Mouse (Mus musculus): Measurements from ENCODE around the gene Phldb2. TPM values are rescaled to one million over a fixed set of nuclear protein-coding genes. Genes with fewer than 3 reads are reported as not detected.

Phldb2 gene
- polyA plus RNA-seq, 2 experiments from 2014 or later: 0.17 TPM; not detected in 1

DNA sequence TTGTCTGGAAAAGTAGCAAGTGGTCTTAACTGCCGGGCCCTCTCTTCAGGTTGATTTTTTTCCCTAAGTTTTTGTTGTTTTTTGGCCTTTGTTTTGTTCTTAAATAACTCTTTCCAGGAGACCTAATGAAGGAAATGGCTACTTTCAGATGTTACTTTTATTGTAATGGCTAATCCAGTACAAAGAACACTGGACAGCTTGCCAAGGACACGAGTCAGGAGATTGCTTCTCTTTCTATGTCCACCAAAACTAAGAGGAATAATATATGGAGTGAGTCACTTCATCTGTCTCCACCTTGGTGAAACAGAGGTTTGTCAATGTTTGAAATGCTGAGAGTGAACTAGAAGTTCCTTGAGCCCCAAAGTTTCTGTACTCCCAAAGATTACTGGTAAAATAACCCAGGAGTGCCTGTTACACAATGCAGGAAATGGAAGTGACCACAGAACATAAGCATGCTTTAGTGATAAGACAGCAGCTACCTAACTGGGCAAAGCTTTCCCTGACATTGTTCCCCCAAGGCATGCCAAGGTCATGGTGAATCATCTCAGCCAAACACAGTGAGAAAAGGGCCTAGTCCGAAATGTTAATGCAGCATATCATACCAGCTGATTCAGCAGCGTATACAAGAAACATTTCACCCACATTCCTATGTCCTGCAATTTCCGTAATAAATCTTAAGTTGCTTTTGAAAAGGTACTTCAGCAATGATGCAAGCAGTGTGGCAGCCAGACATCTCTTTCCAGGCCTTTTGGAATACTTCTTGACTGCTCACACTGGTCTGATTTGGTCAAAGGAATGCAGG, 115.7 kb downstream of the Phldb2 start:
- no peak for ATAC-seq

DNA sequence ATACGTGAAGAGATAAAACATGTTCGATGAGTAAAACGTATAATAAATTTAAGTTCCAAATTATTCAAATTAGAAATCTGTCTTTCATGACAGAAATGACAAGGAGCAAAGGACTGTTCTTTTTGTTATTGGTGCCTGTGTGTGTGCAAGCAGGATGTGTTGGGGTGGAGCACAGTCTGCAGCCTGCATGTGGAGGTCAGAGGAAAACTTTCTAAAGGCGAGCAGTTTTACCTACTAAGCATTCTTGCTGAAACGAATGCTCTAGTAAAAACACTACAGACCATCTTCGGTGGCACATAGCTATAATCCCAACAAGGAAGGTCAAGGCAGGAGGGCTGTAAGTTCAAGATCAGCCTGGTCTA, 120.7 kb downstream of the Phldb2 start:
- ATAC-seq: no peak

- no peak for ATAC-seq
Observed at GRCm38 (mm10) chr16:45832061-45832746, 121.2 kb downstream of the Phldb2 start.

DNA sequence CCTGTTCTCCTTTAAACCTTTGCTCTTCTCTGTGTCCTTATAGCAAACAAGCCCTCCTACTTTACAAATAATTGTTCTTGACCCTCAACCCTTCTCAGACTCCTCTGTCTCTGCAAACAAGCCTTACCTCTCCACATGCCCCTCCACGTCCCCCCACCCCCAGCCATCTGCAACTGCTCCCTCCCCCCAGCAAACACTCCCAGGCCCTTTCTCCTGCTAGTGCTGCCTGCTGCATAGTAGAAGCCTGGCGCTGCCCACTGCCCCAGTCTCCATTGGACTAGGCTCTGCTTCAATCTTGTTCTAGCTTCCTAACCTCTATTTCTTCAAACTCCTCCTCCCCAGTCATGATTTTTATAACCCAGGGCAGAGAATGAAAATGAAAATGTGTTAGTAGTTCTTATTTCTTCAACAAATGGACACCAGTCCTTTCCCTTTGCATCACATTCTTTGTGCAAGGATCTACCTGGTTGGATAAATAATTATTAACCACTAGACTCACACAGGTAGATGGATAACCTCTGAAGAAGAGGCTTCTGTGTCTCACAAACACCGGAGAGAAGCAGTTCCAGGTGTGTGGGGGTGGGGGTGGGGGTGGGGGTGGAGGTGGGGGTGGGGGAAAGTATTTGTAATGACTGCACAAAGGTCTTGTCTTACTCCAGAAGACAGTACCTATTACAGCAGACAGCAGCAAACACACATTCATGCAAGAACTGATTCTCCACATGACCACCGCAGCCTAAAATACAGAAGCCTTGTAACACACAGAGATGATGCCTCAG, 122.1 kb downstream of the Phldb2 start:
- no peak for ATAC-seq

DNA sequence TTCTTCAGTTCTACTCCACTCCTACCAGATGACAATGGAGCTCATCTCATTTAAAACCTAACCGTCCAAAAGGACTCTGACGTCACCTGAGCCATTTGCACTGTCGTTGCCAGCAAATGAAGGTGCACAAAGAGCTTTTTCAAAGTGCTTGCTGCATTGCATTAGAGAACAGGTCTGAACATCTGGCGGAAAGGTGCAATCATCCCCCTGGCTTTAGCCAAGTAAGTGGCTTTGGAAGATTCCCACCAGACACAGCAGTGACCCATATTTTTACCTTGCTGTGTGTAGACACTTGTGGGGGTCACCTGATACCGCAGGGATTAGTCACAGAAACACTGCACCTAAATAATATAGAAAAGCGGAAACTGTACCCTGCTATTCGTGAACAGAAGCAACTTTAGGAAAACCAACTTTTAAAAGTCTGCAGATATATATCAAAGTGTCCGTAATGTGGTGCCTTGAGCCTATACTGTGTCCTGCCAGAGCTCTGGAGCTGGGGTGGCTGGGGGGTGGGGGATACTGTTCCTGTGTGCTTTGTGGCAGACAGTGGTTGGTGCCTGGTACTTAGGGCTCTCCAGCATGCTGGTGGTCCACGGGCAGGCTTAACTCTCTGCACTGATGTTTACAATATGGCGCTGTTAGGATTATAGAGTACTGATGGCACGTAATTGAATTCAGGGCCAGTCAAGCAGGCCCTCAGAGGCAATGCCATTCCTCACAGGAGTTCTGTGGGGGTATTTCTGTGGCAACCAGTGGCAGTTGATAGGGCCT, 123.1 kb downstream of the Phldb2 start:
- no peak for ATAC-seq

DNA sequence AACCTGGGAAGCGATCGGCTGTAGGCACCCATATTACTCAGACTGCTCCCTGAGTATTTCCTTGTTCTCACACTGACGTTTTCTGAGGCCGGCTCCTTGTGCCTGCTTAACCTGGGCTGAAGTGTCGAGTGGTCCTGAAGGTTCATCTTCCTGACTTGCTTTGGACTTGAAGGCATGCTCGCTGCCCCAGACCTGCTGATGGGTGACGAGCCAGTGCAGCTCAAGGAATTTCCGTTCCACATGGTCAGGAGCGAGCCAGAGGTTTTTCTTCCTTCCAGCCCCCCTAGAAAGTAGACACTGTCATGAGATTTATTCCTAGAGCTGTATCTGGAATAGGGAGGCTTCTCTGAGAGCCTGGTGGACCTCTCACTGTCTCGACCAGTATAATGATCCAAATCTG, 128.1 kb downstream of the Phldb2 start:
- ATAC-seq: no peak

GRCm38 (mm10) chr16:45824025-45824424, 129.4 kb downstream of the Phldb2 start:
- no peak for ATAC-seq

DNA sequence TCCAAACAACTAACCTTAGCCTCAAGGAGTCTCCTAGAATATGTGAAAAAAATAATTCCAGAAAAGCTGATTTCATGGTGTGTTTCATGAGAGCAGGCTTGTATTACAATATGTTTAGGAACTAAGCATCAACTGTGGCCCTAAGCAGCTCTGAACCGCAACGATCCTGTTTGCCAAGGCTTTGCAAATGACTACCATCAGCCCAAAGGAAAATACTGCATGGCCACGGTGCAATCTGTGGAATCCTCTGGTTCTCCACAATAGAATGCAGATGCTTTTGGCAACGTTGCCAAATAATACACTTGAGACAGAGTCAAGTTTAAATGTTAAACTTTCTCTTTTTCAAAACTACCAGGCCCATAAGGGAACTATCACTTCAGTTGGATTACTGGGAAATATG, 133.5 kb downstream of the Phldb2 start:
- ATAC-seq: no peak

DNA sequence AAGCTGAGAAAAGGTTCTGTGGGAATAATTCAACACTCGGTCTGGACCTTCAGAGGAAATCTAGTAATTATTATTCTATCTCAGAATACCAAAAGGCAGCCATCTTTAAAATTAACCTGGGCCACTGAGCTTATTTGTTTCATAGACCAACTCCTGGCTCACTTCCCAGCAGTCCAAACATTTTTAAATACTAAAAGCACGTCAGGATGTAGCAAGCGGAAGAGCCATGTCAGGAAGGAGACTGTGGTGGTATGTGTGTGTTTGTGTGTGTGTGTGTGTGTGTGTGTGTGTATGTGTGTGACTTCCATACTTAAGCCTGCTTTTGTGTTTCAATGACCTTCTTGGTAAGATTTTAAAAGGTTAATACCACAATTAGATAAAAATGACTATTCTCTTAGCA, 135.6 kb downstream of the Phldb2 start:
- no peak for ATAC-seq

- ATAC-seq: no peak
Observed at GRCm38 (mm10) chr16:45816670-45817069, 136.7 kb downstream of the Phldb2 start.

- no peak for ATAC-seq
Observed at GRCm38 (mm10) chr16:45814611-45815010, 138.8 kb downstream of the Phldb2 start.

GRCm38 (mm10) chr16:45811788-45812187, 141.6 kb downstream of the Phldb2 start:
- ATAC-seq: no peak

- no peak for ATAC-seq
Observed at GRCm38 (mm10) chr16:45810829-45811326, 142.5 kb downstream of the Phldb2 start.

DNA sequence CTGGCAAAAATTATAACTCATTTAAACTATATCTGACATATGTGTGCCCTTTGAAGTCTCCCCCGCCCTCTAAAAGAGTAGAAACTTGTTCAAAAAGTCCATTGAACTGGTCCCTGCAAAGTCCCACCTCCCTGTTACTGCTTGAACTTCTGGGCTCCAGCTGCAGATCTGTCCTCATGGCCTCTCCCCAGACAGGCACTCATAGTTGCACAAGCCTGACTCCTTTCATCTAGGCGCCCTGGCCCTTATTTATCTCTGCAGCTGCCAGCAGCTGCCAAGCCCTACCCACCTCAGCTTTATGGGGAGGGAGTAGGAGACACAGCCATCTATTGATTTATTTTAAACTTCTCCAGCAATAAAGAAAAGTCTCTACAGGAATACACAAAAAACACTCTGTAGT, 143.2 kb downstream of the Phldb2 start:
- no peak for ATAC-seq

- no peak for ATAC-seq
Observed at GRCm38 (mm10) chr16:45804708-45805107, 148.7 kb downstream of the Phldb2 start.

DNA sequence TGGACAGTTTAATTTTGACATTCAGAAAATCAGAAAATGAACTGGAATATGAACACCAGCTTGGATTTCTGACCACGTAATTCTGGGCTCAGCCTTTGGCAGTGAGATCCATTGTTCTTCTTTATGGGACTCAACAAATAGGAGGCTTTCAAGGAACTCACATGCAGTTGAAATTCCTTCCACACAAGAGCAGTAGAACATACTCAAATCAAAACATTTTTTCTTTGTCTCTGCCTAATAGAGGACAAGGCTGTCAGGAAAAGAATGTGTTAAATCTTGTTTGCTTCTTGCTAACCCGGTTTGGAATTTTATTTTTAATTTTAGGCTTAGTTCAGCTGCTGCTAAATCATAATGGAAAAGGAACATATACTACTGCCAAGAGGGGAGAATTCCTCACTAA, 153.0 kb downstream of the Phldb2 start:
- ATAC-seq: no peak

GRCm38 (mm10) chr16:45799150-45799549, 154.2 kb downstream of the Phldb2 start:
- no peak for ATAC-seq

DNA sequence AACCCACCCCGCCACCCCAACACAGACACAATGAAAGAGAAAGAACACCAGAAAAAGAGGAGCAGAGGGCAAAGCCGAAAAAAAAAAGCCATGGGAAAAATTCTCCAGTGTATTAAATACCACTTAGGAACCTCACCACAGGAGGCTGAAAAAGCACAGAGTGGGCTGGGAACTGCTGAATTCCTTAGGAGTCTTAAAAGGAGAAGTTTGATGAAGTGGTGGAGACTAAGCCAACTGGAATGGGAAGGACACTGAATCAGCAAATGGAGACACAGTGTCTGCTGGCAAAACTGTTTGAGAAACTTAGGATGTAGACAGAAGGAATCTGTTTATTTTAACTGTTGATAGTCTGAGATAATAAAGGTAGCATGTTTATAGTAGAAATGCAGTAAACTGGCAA, 154.8 kb downstream of the Phldb2 start:
- ATAC-seq: no peak

- no peak for ATAC-seq
Observed at GRCm38 (mm10) chr16:45796815-45797214, 156.6 kb downstream of the Phldb2 start.

DNA sequence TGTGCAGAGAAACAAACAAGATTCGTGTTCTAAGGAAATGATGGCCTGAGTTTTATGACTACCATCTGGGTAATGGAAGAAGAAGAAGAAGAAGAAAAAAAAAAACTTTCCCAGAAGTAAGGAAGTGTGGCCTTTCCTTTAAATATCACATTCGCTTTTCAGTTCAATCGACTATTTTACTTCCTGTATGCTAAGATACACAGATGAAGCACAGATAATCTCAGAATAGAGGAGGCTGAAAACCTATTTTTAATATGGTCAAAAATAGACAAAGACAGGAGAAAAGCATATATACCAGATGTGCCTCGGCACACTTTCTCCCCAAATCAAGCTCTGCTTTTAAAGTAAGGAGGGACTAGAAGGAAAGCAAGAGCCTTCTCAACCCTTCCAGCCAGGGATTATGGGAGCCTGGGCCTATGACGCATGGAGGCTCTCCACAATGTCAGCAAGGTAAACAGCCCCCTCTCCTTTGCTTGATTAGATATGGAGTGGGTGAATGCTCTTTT, 158.2 kb downstream of the Phldb2 start:
- ATAC-seq: peak; percentile 70

DNA sequence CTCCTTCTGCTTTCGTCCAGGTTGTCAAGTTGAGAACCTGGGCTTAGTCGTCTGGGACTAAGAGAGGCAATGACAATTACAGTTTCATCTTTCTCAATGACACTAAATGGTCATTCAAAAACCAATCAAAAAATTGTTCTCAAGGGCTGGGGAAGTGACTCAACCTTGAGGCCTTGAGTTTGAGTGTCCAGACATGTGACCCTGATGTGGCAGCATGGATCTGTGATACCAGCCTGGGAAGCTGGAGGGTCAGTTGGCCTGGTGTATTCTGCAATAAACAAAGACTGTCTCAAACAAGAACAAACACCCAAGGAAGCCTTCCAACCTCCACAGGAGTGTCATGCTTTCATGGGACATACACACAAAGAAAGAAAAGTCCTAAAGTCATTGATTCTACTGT, 160.6 kb downstream of the Phldb2 start:
- no peak for ATAC-seq

DNA sequence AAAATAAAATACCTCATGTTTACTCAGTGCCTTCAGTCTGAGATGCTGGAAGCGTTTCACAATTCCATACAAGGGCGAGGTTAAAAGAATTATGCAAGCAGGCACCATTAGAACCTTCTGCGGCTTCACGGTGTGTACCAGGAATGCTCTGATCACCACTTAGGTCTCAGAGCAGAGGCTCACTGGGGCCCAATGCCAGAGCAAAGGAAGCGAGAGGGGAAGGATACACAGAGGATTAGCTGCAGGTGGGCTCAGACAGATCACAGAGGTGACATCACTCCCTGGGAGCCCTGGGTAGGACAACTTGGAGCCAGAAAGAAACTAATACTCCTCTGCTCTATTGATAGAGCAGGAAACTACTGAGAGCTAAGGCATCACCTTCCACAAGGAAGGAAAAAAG, 162.1 kb downstream of the Phldb2 start:
- ATAC-seq: no peak

All from CD4-positive, CD25-positive, alpha-beta regulatory T cell, adult 4 months (primary cell).